Mouse (Mus musculus): Measurements from ENCODE around the gene Utrn. TPM values are rescaled to one million over a fixed set of nuclear protein-coding genes. Genes with fewer than 3 reads are reported as not detected.

Gene Utrn
- total RNA-seq, 2 experiments from 2014 or later = 20.1 to 28.1 TPM

- DNase-seq = no peak
- Histone ChIP-seq H3K27ac (peak overlapping the region; percentile 63; the same call in 1 of the 2 replicates), H3K4me3 (no peak overlapping the region)
- intact Hi-C loops (cut with DNase I) = no loop called here
- TF ChIP-seq CTCF (IDR thresholded peaks at IDR 0.05) = no peak
Measured at GRCm38 (mm10) chr10:12469391-12470057, 399.6 kb downstream of the Utrn start.

DNA sequence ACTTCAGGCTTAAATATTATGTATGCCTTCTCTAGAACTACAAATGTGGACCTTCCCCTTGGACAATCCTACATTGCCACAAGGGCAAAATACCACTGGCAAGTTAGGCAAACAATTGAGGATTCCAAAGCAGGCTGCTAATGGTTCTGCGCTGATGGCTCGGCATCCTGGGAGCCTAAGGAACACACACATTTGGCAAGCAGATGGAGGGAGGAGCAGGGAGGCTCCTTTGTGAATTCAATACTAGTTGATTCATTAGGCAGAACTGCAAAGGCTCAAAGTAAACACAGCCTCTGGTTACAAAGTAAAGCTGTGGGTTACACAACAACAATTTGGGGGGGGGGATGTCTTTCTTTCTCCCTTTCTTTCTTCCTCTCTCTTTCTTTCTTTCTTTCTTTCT, 401.6 kb downstream of the Utrn start:
- no peak for TF ChIP-seq CTCF (IDR thresholded peaks at IDR 0.05)
- Histone ChIP-seq H3K4me3 (no peak overlapping the region), H3K27ac (peak overlapping the region; percentile 13; the same call in 1 of the 2 replicates)
- peak; percentile 30 for DNase-seq
- intact Hi-C loops (cut with DNase I) = no loop called here

DNA sequence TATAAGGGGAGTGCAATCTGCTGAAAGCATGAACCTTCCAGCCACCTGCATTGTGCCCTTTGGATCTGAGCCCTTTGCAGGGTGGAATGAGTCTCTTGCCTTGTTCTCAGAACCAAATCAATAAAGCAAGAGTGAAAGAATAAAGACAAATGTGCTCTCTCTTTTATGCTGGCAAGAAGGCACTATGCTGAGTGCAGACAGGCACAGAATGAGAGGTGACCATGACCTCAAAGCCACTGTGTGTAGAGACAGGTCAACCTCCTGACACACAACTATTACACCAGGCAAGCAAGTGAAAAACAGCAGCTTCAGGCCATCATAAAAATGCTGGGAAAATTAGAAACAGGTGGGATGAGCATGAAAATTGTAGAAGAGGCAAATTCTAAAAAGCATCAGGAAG, 408.2 kb downstream of the Utrn start:
- no peak for DNase-seq
- H3K4me3 ChIP-seq = no peak overlapping the region
- TF ChIP-seq CTCF (IDR thresholded peaks at IDR 0.05) = no peak
- intact Hi-C loops (cut with DNase I) = no loop called here
- H3K27ac ChIP-seq = no peak overlapping the region

DNA sequence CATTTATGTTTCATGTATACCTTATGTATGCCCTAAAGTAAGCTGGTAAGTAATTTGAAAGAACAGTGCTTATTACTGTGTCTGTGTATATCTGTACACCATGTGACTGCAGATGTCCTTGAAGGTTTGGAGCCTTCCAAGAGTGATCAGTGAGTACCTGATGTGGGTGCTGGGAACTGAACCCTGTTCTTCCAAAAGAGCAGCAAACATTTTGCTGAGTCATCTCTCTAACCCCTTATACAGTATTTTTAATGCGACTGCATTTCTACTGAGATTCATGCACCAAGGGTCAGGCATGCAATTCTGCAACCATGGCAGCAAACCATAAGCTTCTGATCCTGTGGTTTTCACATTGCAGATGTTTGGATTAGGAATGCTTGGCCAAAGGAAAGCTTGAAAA, 412.3 kb downstream of the Utrn start:
- TF ChIP-seq CTCF (IDR thresholded peaks at IDR 0.05) = no peak
- intact Hi-C loops (cut with DNase I) = no loop called here
- DNase-seq = no peak
- H3K27ac ChIP-seq = no peak overlapping the region
- no peak overlapping the region for H3K4me3 ChIP-seq

DNA sequence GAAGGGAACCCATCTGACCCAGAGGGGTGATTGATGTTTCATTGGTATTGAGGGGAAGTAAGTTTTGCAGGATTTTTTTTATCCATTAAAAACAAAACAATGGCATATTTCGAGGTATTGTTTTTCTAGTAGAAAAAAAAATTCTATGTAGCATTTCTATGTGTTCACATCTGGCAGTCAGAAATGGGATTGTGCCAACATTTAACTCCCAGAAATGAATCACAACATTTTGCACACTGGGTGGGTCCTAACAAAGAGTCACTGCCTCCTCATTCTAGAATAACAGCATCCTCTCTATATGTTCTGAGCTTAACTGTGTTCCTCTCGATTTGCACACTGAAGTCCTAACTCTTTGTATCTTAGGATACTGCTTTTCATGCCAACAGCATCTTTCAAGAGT, 416.5 kb downstream of the Utrn start:
- intact Hi-C loops (cut with DNase I) = no loop called here
- no peak for TF ChIP-seq CTCF (IDR thresholded peaks at IDR 0.05)
- no peak for DNase-seq
- no peak overlapping the region for H3K4me3 ChIP-seq
- no peak overlapping the region for H3K27ac ChIP-seq

GRCm38 (mm10) chr10:12444122-12444521, 425.0 kb downstream of the Utrn start:
- DNase-seq = no peak
- intact Hi-C loops (cut with DNase I) = no loop called here
- H3K27ac ChIP-seq = no peak overlapping the region
- no peak overlapping the region for H3K4me3 ChIP-seq
- no peak for TF ChIP-seq CTCF (IDR thresholded peaks at IDR 0.05)

GRCm38 (mm10) chr10:12433161-12433560, 436.0 kb downstream of the Utrn start:
- H3K4me3 ChIP-seq = no peak overlapping the region
- TF ChIP-seq CTCF (IDR thresholded peaks at IDR 0.05) = no peak
- no peak for DNase-seq
- H3K27ac ChIP-seq = no peak overlapping the region
- intact Hi-C loops (cut with DNase I) = no loop called here

DNA sequence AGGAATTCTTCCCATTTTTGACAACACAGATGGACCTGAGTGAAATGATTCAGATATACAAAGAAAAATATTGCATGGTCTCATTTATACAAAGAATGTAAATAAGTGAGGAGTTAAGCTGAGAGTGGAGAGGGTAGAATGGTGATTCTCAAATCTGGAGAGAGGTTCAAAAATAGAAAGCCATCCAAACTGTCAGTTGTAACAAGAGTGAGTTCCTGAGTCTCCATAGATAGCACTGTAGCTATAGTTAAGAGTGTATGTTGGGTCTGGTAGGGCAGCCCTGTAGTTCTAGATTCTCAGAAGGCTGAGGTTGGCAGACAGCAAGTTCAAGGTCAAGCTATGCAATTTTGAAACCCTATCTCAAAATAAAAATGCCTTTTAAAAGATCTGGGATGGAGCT, 438.8 kb downstream of the Utrn start:
- Histone ChIP-seq H3K4me3 (no peak overlapping the region), H3K27ac (no peak overlapping the region)
- intact Hi-C loops (cut with DNase I) = no loop called here
- DNase-seq = no peak
- TF ChIP-seq CTCF (IDR thresholded peaks at IDR 0.05) = no peak

DNA sequence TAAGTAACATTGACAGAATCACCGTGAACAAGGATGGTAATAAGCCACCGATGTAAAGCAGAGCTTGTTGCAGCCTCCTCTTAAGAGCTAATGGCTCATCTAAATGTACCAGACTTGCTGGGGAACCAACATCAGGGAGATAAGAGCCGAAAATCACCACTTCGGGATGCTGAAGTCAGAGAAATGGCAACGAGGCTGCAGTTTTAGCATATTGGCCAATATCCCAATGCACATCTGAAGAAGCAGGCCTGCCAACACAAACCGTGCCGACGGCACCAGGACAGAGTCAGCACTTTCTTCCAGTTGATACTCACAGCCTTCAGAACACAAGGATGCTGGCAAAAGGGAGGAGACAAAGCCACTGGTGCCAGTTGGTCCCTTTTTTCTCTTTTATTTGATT, 442.3 kb downstream of the Utrn start:
- no peak for DNase-seq
- H3K27ac ChIP-seq = no peak overlapping the region
- no peak overlapping the region for H3K4me3 ChIP-seq
- intact Hi-C loops (cut with DNase I) = no loop called here
- TF ChIP-seq CTCF (IDR thresholded peaks at IDR 0.05) = no peak

- no peak for TF ChIP-seq CTCF (IDR thresholded peaks at IDR 0.05)
- Histone ChIP-seq H3K4me3 (no peak overlapping the region), H3K27ac (no peak overlapping the region)
- intact Hi-C loops (cut with DNase I) = no loop called here
- DNase-seq = no peak
Measured at GRCm38 (mm10) chr10:12424944-12425343, 444.2 kb downstream of the Utrn start.

- DNase-seq = no peak
Measured at GRCm38 (mm10) chr10:12423994-12424725, 445.0 kb downstream of the Utrn start.

GRCm38 (mm10) chr10:12414967-12415366, 454.2 kb downstream of the Utrn start:
- intact Hi-C loops (cut with DNase I) = no loop called here
- Histone ChIP-seq H3K27ac (no peak overlapping the region), H3K4me3 (no peak overlapping the region)
- TF ChIP-seq CTCF (IDR thresholded peaks at IDR 0.05) = no peak
- DNase-seq = no peak

More at GRCm38 (mm10) chr10:12423994-12424725, 445.0 kb downstream of the Utrn start:
- intact Hi-C loops (cut with DNase I) = no loop called here
- Histone ChIP-seq H3K4me3 (no peak overlapping the region), H3K27ac (no peak overlapping the region)
- TF ChIP-seq CTCF (IDR thresholded peaks at IDR 0.05) = no peak

DNA sequence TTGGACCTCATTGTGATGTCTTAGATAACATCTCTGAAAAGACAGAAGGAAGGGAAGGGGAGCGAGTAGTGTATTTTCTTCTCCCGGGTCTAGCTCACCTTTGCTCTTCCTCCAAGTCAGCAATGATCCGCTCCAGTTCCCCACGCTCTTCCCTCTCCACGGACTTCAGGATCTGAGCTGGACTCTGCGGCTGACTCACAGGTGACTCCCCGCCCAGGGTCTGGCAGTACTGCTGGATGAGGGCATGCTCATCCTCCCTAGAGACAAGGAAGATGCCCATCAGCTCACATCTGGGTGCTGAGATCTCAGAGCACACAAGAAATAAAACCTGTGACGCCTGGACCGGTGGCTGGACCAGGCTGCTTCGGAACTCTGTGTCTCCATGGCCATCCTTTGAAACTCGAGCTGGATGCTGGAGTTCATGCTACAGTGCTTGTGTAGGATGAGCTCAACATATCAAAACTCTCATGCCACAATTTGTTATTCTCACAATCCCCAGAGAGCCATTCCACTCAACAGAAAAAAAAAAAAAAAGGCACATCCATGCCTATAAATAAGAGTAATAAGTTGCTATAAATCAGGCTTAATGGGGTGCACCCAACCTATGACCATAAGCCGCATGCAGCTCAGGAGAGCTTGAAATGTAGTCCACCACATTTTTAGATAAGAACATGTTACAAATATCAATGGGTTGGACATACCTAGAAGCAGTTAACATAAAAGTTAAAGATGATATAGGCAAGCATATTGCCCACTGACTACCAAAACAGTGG, 462.6 kb downstream of the Utrn start:
- no peak overlapping the region for H3K27ac ChIP-seq
- no peak for DNase-seq
- no peak overlapping the region for H3K4me3 ChIP-seq
- intact Hi-C loops (cut with DNase I) = no loop called here
- no peak for TF ChIP-seq CTCF (IDR thresholded peaks at IDR 0.05)

Measured in gastrocnemius, adult 2 months (tissue).